Mouse (Mus musculus) fat pad, adult 2 months (tissue): ENCODE results near the gene Gfap.

ENCODE experiments used
- DNase-seq: peaks from one replicate; pipeline ENCODE4 v3.0.0-alpha.2; 2011; ENCODE audit warnings: low read depth, low spot score; ENCODE audit errors: extremely low read depth

Gfap gene

GRCm38 (mm10) chr11:102838126-102838525 is 62.6 kb downstream of the Gfap start:
- DNase-seq = no peak

- DNase-seq = no peak
Observed at GRCm38 (mm10) chr11:102837385-102837784, 63.3 kb downstream of the Gfap start.
